Mouse (Mus musculus): ENCODE results near the gene Jade1.

The Jade1 gene

DNA sequence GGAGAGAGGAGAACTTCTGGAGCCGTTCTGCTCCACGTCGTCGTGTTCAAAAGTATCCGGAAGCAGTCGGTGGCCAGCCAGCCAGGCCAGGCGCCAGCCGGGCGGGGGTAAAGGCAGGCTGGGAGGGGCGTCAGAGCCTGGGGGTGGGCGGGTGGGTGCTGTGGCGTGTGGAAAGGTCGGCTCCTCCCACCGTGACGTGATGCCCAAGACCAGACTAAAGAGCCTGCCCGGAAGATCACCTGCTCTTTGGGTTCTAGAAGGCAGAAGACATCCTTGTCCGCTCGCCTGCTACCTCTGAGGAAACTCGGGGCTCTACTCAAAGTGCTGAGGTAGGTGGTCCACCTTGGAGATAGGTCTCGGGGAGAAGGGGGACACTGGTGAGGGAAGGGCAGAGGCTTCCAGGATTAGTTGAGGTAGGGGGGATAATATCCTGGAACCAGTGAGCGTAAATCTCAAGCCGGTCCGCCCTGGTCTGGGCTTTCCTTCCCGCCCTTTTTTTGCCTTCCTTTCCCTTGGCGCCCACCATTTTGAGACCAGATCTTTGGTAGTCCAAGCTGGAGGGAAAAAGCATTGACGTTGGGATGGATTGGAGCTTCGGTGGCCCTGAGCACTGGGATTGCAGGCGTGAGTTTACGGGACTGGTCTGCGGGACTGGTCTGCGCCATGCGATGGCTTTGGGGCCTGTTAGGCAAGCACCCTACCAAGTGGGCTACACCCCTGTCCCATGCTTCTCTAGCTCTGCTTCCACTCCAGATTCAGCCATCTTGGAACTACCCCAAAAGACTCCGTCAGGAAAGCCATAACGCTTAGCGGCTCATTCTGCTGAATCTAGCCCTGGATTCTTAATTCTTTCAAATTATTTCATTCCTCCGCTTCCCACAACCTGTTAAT lies at the start of gene Jade1:
Jade1 (plus strand) TSS at position 241 of the 891 bp plus-strand sequence.
- DNase-seq (ENCODE audit: low read depth in 1 of 2, low spot score in 2 of 2), result no peak

GRCm38 (mm10) chr3:41509441-41509840 lies 46.1 kb upstream of the Jade1 start:
- DNase-seq (ENCODE audit: low read depth in 1 of 2, low spot score in 2 of 2), result no peak

GRCm38 (mm10) chr3:41510191-41510590 lies 45.3 kb upstream of the Jade1 start:
- DNase-seq (ENCODE audit: low read depth in 1 of 2, low spot score in 2 of 2), result no peak

- no peak for DNase-seq (ENCODE audit: low read depth in 1 of 2, low spot score in 2 of 2)
These were observed 44.8 kb upstream of the Jade1 start for GRCm38 (mm10) chr3:41510750-41511149.

GRCm38 (mm10) chr3:41514003-41514402 lies 41.5 kb upstream of the Jade1 start:
- no peak for DNase-seq (ENCODE audit: low read depth in 1 of 2, low spot score in 2 of 2)

GRCm38 (mm10) chr3:41514683-41515305 lies 40.7 kb upstream of the Jade1 start:
- DNase-seq (ENCODE audit: low read depth in 1 of 2, low spot score in 2 of 2), result no peak

GRCm38 (mm10) chr3:41516961-41517518 lies 38.5 kb upstream of the Jade1 start:
- DNase-seq (ENCODE audit: low read depth in 1 of 2, low spot score in 2 of 2), result no peak

DNA sequence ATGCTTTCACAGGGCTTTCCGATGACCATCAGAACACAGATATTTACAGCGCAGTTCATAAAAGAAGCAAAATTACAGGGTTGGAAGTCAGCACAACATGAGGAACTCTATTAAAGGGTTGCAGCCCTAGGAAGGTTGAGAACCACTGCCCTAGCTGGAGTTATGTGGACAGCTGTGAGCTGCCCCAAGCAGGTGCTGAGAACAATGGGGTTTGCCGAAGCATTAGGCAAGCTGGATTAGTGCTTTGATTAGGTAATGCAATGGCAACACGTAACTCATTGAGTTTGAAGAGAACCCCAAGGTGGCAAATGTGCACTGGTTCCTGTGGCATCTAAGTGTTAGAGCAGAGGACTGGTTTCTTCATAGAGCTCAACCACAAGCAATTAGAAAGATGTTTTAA lies 34.6 kb upstream of the Jade1 start:
- DNase-seq (ENCODE audit: low read depth in 1 of 2, low spot score in 2 of 2), result no peak

- no peak for DNase-seq (ENCODE audit: low read depth in 1 of 2, low spot score in 2 of 2)
These were observed 33.8 kb upstream of the Jade1 start for GRCm38 (mm10) chr3:41521733-41522132.

DNA sequence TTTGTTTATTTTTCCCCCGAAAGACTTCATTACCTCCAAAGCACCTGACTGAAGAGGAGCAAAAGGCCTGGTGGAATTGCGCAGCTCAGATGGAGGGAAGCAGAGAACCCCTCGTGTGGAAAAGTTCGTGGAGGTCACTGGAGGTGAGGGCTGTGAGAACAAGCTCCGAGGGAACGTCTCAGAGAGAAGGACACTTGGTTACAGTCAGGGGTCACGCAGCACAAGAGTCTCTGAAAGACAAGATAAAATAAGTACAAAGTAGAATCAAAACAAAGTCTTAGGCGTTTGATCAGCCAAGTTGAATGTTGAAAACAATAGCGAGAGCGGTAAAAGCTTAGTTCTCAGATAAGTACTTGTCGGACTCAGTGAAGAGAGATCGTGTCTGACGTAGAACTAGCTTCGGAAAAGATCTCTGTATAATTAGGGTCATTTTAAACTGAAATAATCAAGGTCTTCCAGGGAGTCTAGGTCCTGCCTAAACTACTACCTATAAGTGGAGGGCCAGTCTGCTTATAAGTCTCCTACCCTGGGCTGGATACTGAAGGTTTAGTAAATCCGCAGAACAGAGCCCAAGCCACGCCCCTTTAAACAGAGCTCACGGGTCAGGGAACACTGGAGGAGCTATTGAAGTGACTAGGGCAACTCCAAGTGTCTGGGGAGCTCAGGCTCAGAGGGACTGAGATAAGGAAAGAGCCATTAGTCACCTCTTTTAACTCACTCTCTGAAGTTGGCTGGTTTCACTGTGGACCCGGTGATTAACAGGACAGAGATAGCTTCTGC lies 33.1 kb upstream of the Jade1 start:
- no peak for DNase-seq (ENCODE audit: low read depth in 1 of 2, low spot score in 2 of 2)

GRCm38 (mm10) chr3:41523006-41523375 lies 32.5 kb upstream of the Jade1 start:
- DNase-seq (ENCODE audit: low read depth in 1 of 2, low spot score in 2 of 2), result no peak

GRCm38 (mm10) chr3:41523460-41523859 lies 32.1 kb upstream of the Jade1 start:
- DNase-seq (ENCODE audit: low read depth in 1 of 2, low spot score in 2 of 2), result no peak

DNA sequence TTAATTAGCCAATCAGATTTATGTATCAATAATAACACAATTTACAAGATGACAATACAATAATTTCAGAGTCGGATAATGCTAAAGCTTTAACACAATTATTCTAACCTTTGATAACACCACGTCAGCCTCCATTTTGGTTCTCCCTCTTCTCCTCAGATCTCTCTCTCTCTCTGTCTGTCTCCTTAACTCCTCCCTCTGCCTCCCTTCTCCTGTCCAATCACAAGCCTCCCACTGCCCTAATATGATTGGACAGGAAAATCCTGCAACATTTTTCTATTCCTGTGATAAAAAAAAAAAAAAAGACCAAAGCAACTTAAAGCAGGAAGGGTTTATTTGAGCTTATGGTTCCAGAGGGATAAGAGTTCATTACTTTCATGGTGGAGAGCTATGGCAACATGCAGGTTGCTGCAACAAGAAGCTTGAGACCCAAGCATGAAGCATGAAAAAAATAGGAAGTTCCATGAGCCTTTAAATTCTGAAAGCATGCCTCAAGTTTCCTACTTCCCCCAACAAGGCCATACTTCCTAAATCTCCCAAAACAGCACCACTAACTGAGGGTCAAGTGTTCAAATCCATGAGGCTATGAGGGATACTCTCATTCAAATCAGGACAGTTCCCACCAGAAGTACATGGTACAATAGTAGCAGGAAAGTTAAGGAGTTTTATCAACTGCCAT lies 27.1 kb upstream of the Jade1 start:
- DNase-seq (ENCODE audit: low read depth in 1 of 2, low spot score in 2 of 2), result no peak

DNA sequence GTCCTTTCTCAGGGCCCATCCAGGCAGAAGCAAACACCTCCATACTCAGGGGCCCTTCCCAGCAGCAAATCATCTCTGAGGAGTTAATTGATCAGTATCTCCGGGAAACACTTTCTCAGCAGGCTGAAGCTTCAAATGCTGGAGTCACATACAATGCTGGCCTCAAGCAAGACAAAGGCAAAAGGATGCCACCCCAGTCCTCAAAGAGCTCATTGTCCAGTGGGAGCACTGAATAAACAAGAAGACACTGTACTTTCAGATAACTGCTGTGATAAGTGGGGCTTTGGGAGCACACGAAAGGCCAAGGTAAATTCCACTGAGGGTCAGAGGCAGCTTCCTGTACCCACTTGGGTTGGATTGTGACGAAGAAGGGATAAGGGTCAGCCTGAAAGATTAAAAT lies 25.4 kb upstream of the Jade1 start:
- no peak for DNase-seq (ENCODE audit: low read depth in 1 of 2, low spot score in 2 of 2)

GRCm38 (mm10) chr3:41531541-41531940 lies 24.0 kb upstream of the Jade1 start:
- no peak for DNase-seq (ENCODE audit: low read depth in 1 of 2, low spot score in 2 of 2)

DNA sequence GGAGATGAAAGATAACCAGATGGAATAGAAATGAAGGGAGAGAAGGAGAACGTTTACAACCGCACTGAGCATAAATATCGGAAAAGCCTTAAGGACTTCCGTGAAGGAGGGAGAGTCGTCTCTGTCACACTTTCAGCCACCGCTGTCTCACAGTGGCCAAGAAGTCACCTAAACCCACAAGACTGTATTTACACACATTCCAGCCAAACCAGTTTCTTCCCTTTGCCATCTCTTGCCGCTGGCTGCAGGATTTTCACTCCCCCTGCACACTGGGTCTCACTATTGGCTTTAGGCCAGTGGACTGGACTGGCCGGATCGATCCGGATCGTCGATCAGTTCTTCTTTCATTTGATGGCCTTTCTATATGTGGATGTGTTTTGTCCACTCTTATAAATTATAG lies 23.4 kb upstream of the Jade1 start:
- no peak for DNase-seq (ENCODE audit: low read depth in 1 of 2, low spot score in 2 of 2)

GRCm38 (mm10) chr3:41533660-41534059 lies 21.9 kb upstream of the Jade1 start:
- DNase-seq (ENCODE audit: low read depth in 1 of 2, low spot score in 2 of 2), result no peak

DNA sequence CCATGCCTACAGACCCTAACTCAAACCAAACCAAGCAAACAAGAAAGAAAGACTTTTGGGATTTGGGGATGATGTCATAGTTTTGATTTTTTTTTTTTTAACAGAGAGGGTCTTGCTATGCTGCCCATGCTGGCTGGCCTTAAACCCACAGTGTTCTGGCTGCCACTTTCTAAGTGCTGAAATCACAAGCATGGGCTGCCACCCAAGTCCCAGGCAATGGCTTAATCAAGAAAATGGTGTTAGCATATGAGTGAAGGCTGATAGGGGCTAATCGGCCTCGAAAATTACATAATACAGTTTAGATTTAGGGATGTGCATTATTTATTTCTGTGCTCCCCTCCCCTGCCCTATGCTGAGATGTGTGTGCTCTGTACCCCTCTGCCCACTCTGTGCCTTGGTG lies 17.6 kb upstream of the Jade1 start:
- no peak for DNase-seq (ENCODE audit: low read depth in 1 of 2, low spot score in 2 of 2)

DNA sequence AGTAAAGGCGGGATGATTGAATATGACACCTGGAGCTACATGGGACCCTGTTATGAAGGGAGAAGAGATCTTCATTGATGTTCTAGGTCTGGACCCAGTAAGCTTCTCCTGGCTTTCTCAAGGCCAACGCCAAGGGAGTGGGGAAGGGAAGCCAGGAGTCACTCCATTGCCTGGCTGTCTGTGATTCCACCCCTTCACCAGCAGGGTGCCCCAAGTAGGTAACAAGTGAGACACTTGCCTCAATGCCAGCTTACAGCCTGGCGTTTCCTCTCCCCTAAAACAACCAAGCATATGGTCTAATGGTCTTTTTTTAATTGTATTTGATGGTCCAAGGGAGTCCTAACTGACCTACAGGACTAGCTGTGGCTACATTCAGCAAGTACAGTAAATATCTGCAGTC lies 14.2 kb upstream of the Jade1 start:
- DNase-seq (ENCODE audit: low read depth in 1 of 2, low spot score in 2 of 2), result no peak

- DNase-seq (ENCODE audit: low read depth in 1 of 2, low spot score in 2 of 2), result no peak
These were observed 11.1 kb upstream of the Jade1 start for GRCm38 (mm10) chr3:41544451-41544850.

- DNase-seq (ENCODE audit: low read depth in 1 of 2, low spot score in 2 of 2), result no peak
These were observed 8.2 kb upstream of the Jade1 start for GRCm38 (mm10) chr3:41547289-41547688.

Data from monocyte, adult 2 months (primary cell).